Comparison of ENCODE assay signal across 8 mouse cellular contexts in genomic region chr11:51606447-51607095, GRCm38 (mm10). TPM values are rescaled to one million over a fixed set of nuclear protein-coding genes. Genes with fewer than 3 reads are reported as not detected.
DNase-seq lines count a peak whose midpoint lies in the region; ATAC-seq and TF ChIP-seq lines count a peak whose summit lies in the region.

Gene Hnrnpab, minus strand, starts transcription at chr11:51606847.

- H3K27me3 ChIP-seq in MEL (ENCODE audit: control insufficient read depth in 1 of 2, insufficient read depth in 2 of 2, low read length in 2 of 2): no peaks in the 10 kb centered on the region
- H3K27me3 ChIP-seq in cerebellum, adult 2 months (ENCODE audit: control insufficient read depth, insufficient read depth, low read length): no peaks in the 10 kb centered on the region
- no peaks in the 10 kb centered on the region for H3K27me3 ChIP-seq in lung, embryonic 16.5 days (ENCODE audit: control insufficient read depth, insufficient read depth, low read depth, low read length)

- peak in 1 of 2 experiments; percentile 26; a peak in 1 of 4 replicates for TF ChIP-seq EP300 in MEL (IDR thresholded peaks at IDR 0.05; ENCODE audit: low read depth in 1 of 2, low read length in 2 of 2)

- under 1% methylated on average over 89 of the region's 91 CpGs for WGBS in cerebellum, adult 2 months
- WGBS in lung, embryonic 16.5 days: under 1% methylated on average over 71 of the region's 91 CpGs

- H3K4me3 ChIP-seq in MEL (ENCODE audit: control insufficient read depth in 1 of 2, insufficient read depth in 1 of 2, low read depth in 2 of 2, low read length in 2 of 2): peak within 1 kb of the TSS; percentile 77 to 88
- peak within 1 kb of the TSS; percentile 69 for H3K4me3 ChIP-seq in cerebellum, adult 2 months (replicated peaks; ENCODE audit: insufficient read depth, low read depth, low read length)
- peak within 1 kb of the TSS; percentile 76 for H3K4me3 ChIP-seq in lung, embryonic 16.5 days (ENCODE audit: low read length)

- H3K9me3 ChIP-seq in MEL (replicated peaks; ENCODE audit: insufficient read depth, low read length): no peaks in the 10 kb centered on the region
- no peaks in the 10 kb centered on the region for H3K9me3 ChIP-seq in lung, embryonic 16.5 days (ENCODE audit: control insufficient read depth, low read length)

- TF ChIP-seq RAD21 in MEL (IDR thresholded peaks at IDR 0.05; ENCODE audit: low read depth, low read length): no peak

- peaks cover 49% of the 10 kb centered on the region for H3K79me2 ChIP-seq in MEL (ENCODE audit: control insufficient read depth, insufficient read depth, low read length, poor library complexity)

- peak; percentile 81 to 90 for ATAC-seq in hematopoietic stem cell, adult 5-6 weeks (replicated peaks in 1 of 2; ENCODE audit: insufficient read depth in 1 of 2, low FRiP score in 2 of 2, low TSS enrichment in 1 of 2, low read depth in 1 of 2, poor library complexity in 2 of 2, severe bottlenecking in 2 of 2)
- ATAC-seq in lung, embryonic 16.5 days (ENCODE audit: low read depth): peak; percentile 95

- H3K4me2 ChIP-seq in lung, embryonic 16.5 days (ENCODE audit: low read depth, low read length): peak within 1 kb of the TSS; percentile 84

- H3K4me1 ChIP-seq in MEL (ENCODE audit: control insufficient read depth in 1 of 2, insufficient read depth in 2 of 2, low read length in 2 of 2): peaks cover 5 to 34% of the 10 kb centered on the region in 2 experiments
- peaks cover 3% of the 10 kb centered on the region; the same call in 1 of the 2 replicates for H3K4me1 ChIP-seq in cerebellum, adult 2 months (ENCODE audit: control insufficient read depth, insufficient read depth, low read length)
- H3K4me1 ChIP-seq in lung, embryonic 16.5 days (replicated peaks; ENCODE audit: control insufficient read depth, insufficient read depth, low read length): peaks cover 24% of the 10 kb centered on the region

- peak; percentile 100 for TF ChIP-seq POLR2A in MEL (IDR thresholded peaks at IDR 0.05; ENCODE audit: control insufficient read depth in 1 of 2, insufficient read depth in 1 of 2, low read depth in 1 of 2, low read length in 2 of 2, poor library complexity in 1 of 2)
- TF ChIP-seq POLR2A in cerebellum, adult 2 months (IDR thresholded peaks at IDR 0.05; ENCODE audit: borderline replicate concordance, insufficient read depth, low read length): peak; percentile 99

- H3K27ac ChIP-seq in MEL (ENCODE audit: control insufficient read depth, low read depth, low read length): peak within 1 kb of the TSS; percentile 87
- H3K27ac ChIP-seq in cerebellum, adult 2 months (ENCODE audit: insufficient read depth, low read length): peak within 1 kb of the TSS; percentile 57
- peak within 1 kb of the TSS; percentile 97 for H3K27ac ChIP-seq in lung, embryonic 16.5 days (ENCODE audit: low read length)

- peak; percentile 99 for DNase-seq in MEL (ENCODE audit: low read depth, low spot score)
- DNase-seq in cerebellum, adult 2 months: peak; percentile 98
- DNase-seq in forelimb bud, embryonic 11.5 days (ENCODE audit: low read depth, low spot score): peak; percentile 97
- DNase-seq in layer of hippocampus, adult 9-10 months (ENCODE audit: low spot score): peak; percentile 98
- peak; percentile 96 for DNase-seq in ovary, postnatal 10 days (ENCODE audit: low spot score)
- peak; percentile 95 to 97 for DNase-seq in thymus, postnatal 10 days (ENCODE audit: low spot score in 2 of 2)

- 0 out of 6 replicates have a peak, but pooled peaks of 1 of the 3 experiments have one; percentile 16 for TF ChIP-seq CTCF in MEL (IDR thresholded peaks at IDR 0.05 in 2 of 3, conservative IDR thresholded peaks at IDR 0.05 in 1 of 3; ENCODE audit: control insufficient read depth in 1 of 3, insufficient read depth in 1 of 3, low read depth in 2 of 3, low read length in 3 of 3, poor library complexity in 1 of 3, severe bottlenecking in 1 of 3)
- TF ChIP-seq CTCF in cerebellum, adult 2 months (IDR thresholded peaks at IDR 0.05; ENCODE audit: borderline replicate concordance, insufficient read depth, low read depth, low read length): no peak

- H3K9ac ChIP-seq in MEL (ENCODE audit: control insufficient read depth, low read depth, low read length, poor library complexity, severe bottlenecking): peak within 1 kb of the TSS; percentile 94
- peak within 1 kb of the TSS; percentile 93 for H3K9ac ChIP-seq in lung, embryonic 16.5 days (ENCODE audit: low read length)

- peaks cover 27 to 57% of the 10 kb centered on the region in 2 experiments for H3K36me3 ChIP-seq in MEL (ENCODE audit: control insufficient read depth in 1 of 2, insufficient read depth in 2 of 2, low read length in 2 of 2)
- peaks cover 36% of the 10 kb centered on the region for H3K36me3 ChIP-seq in lung, embryonic 16.5 days (ENCODE audit: control insufficient read depth, insufficient read depth, low read length)

TF ChIP-seq in MEL, 35 proteins besides CTCF, POLR2A, EP300 and RAD21:
- TF ChIP-seq UBTF (IDR thresholded peaks at IDR 0.05; ENCODE audit: borderline replicate concordance, insufficient read depth, low read depth, low read length): no peak
- 0 out of 2 replicates have a peak, but pooled peaks have one; percentile 5 for TF ChIP-seq SMC3 (IDR thresholded peaks at IDR 0.05; ENCODE audit: low read depth, low read length)
- TF ChIP-seq RCOR1 (IDR thresholded peaks at IDR 0.05; ENCODE audit: low read depth, low read length): peak; percentile 32; the same call in 1 of the 2 replicates
- TF ChIP-seq SIN3A (IDR thresholded peaks at IDR 0.05; ENCODE audit: low read length): peak; percentile 90
- TF ChIP-seq GABPA (IDR thresholded peaks at IDR 0.05; ENCODE audit: low read depth, low read length): no peak
- TF ChIP-seq ELF1 (IDR thresholded peaks at IDR 0.05; ENCODE audit: low read depth, low read length): no peak
- no peak for TF ChIP-seq ZKSCAN1 (IDR thresholded peaks at IDR 0.05; ENCODE audit: low read depth, low read length)
- TF ChIP-seq ETS1 (IDR thresholded peaks at IDR 0.05; ENCODE audit: low read depth, low read length): 0 out of 2 replicates have a peak, but pooled peaks have one; percentile 54
- peak; percentile 65; the same call in 1 of the 2 replicates for TF ChIP-seq CHD2 (IDR thresholded peaks at IDR 0.05; ENCODE audit: low read length)
- peak; percentile 100 for TF ChIP-seq NELFE (IDR thresholded peaks at IDR 0.05; ENCODE audit: low read depth, low read length)
- peak; percentile 71 for TF ChIP-seq NRF1 (IDR thresholded peaks at IDR 0.05; ENCODE audit: insufficient read depth, low read depth, low read length, poor library complexity, severe bottlenecking)
- TF ChIP-seq MYC (IDR thresholded peaks at IDR 0.05; ENCODE audit: low read depth, low read length): peak; percentile 97
- TF ChIP-seq KAT2A (conservative IDR thresholded peaks at IDR 0.05; ENCODE audit: low read depth, low read length): no peak; the same call in 1 of the 2 replicates
- TF ChIP-seq MAX (IDR thresholded peaks at IDR 0.05; ENCODE audit: low read length): peak; percentile 92
- no peak for TF ChIP-seq ZC3H11A (IDR thresholded peaks at IDR 0.05; ENCODE audit: low read depth, low read length)
- TF ChIP-seq JUND (IDR thresholded peaks at IDR 0.05; ENCODE audit: low read depth, low read length): no peak
- no peak; the same call in 1 of the 2 replicates for TF ChIP-seq GATA1 (IDR thresholded peaks at IDR 0.05; ENCODE audit: low read depth, low read length)
- peak; percentile 84; the same call in 1 of the 2 replicates for TF ChIP-seq TCF12 (IDR thresholded peaks at IDR 0.05; ENCODE audit: low read depth, low read length)
- peak; percentile 99 for TF ChIP-seq POLR2AphosphoS2 (IDR thresholded peaks at IDR 0.05; ENCODE audit: low read length)
- no peak for TF ChIP-seq ZNF384 (IDR thresholded peaks at IDR 0.05; ENCODE audit: low read depth, low read length)
- no peak for TF ChIP-seq MEF2A (IDR thresholded peaks at IDR 0.05; ENCODE audit: extremely low read depth, insufficient replicate concordance, low read depth, low read length, poor library complexity, severe bottlenecking)
- no peak for TF ChIP-seq TAL1 (IDR thresholded peaks at IDR 0.05; ENCODE audit: low read length)
- TF ChIP-seq MAZ (IDR thresholded peaks at IDR 0.05; ENCODE audit: low read depth, low read length): peak; percentile 47; the same call in 1 of the 2 replicates
- no peak for TF ChIP-seq MYB (IDR thresholded peaks at IDR 0.05; ENCODE audit: low read depth, low read length)
- TF ChIP-seq HCFC1 (IDR thresholded peaks at IDR 0.05; ENCODE audit: low read depth, low read length): peak; percentile 90
- peak; percentile 100 for TF ChIP-seq ZMIZ1 (IDR thresholded peaks at IDR 0.05; ENCODE audit: low read depth, low read length)
- no peak for TF ChIP-seq MAFK (IDR thresholded peaks at IDR 0.05; ENCODE audit: borderline replicate concordance, low read depth, low read length)
- TF ChIP-seq MXI1 (IDR thresholded peaks at IDR 0.05; ENCODE audit: low read depth, low read length): peak; percentile 90
- no peak for TF ChIP-seq USF2 (IDR thresholded peaks at IDR 0.05; ENCODE audit: borderline replicate concordance in 1 of 2, insufficient read depth in 1 of 2, low read depth in 1 of 2, low read length in 2 of 2)
- TF ChIP-seq CHD1 (IDR thresholded peaks at IDR 0.05; ENCODE audit: low read depth, low read length): peak; percentile 48; the same call in 1 of the 2 replicates
- no peak for TF ChIP-seq BHLHE40 (IDR thresholded peaks at IDR 0.05; ENCODE audit: borderline replicate concordance, low read depth, low read length)
- TF ChIP-seq USF1 (IDR thresholded peaks at IDR 0.05; ENCODE audit: low read depth, low read length): no peak; the same call in 1 of the 2 replicates
- TF ChIP-seq TBP (IDR thresholded peaks at IDR 0.05; ENCODE audit: low read depth, low read length): peak; percentile 99
- TF ChIP-seq POLR2AphosphoS5 (IDR thresholded peaks at IDR 0.05; ENCODE audit: borderline replicate concordance, low read depth, low read length): peak; percentile 97
- peak; percentile 96 for TF ChIP-seq E2F4 (IDR thresholded peaks at IDR 0.05; ENCODE audit: borderline replicate concordance, low read depth, low read length)

RNA-seq across cellular contexts. Expression of gene Hnrnpab, which starts in this region (rescaled TPM):
- total RNA-seq in MEL (2012; rRNA removed): 894 and 908 TPM in 2 replicates
- polyA plus RNA-seq in MEL (2012; ENCODE audit: insufficient read depth in 1 of 2, insufficient read length in 2 of 2, low read depth in 1 of 2, low replicate concordance in 2 of 2, missing spikeins in 1 of 2): 1,000 to 10,000 TPM in 1 of 2 experiments, 100 to 1,000 TPM in 1; 184 to 1,104 TPM
- polyA plus RNA-seq in cerebellum, adult 2 months (2012; rRNA removed): 101 and 103 TPM in 2 replicates
- total RNA-seq in hematopoietic stem cell, adult 5-6 weeks (2017): 761 and 1,232 TPM in 2 replicates
- 317 and 349 TPM in 2 replicates for polyA plus RNA-seq in lung, embryonic 16.5 days (2015; fragmentation: Nextera tagmentation; extraction: Ambion mirVana)

Comparison
In these comparisons a context has a peak if more than half of its experiments do, and no peak if none do; other contexts are left out.
1. Peak in every context shown above with its lines: DNase-seq, ATAC-seq, H3K4me3 ChIP-seq and H3K27ac ChIP-seq.